Mouse (Mus musculus): ENCODE results near the gene Vcl.
A peak's percentile ranks its signal among the peaks of the same experiment; 100 is the strongest.

The Vcl gene

DNA sequence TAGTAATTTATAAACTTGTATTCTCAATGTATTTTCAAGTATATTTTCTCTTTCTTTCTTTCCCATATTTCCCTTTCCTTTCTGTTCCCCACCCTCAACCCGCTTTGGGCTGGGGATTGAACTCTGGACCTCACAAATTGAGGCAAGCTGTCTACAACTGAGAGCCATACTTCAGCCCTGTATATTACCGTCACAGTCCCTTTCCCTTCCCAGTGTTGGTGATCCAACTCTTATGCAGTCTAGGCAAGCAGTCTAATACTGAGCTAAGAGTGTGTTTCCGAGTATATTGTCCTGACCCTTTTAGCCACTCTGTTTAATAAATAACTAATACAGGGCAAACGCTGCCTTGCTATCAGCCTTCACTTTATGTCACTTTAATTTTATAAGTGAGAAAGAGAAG lies 70.4 kb downstream of the Vcl start:
- DNase-seq (ENCODE audit: low read depth, low spot score) = no peak

DNA sequence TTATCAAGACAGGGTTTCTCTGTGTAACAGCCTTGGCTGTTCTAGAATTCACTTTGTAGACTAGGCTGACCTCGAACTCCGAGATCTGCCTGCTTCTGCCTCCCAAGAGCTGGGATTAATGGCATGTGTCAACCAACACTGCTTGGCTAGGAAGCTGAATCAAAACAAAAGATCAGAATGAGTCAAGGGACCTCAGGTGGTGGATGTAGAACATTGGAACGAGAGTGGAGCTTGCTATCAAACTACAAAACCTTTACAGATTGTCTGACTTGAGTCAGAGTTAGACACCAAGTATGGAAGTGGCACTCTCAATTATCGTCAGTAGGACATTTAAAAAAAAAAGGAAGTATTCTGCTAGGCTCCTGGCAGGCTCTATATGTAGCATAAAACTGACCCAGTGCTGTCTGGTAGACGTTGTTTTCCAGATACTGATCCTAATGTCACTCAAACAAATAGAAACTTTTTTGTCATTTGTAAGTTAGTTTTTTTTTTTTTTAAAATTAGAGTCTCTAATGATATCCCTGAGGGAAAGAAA lies 84.7 kb downstream of the Vcl start:
- DNase-seq (ENCODE audit: low read depth, low spot score) = no peak

DNA sequence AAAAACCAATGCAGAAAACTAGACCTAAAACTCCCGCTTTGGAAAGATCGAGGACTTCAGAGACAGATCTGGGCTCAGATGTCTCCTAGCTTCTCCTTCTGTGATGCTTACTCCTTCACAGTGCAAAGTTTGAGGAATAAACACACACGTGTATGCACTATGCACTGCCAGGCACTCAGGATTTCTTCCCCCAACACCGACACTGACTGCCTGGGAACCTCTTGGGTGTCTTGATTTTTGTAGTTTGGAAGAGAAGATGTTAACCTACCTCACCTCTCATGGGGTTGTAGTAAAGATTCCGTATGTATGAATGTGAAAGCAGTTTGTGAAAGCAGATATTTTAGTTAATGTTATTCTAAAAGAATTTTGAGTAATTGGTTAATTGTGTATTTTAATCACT lies 88.7 kb downstream of the Vcl start:
- no peak for DNase-seq (ENCODE audit: low read depth, low spot score)

DNA sequence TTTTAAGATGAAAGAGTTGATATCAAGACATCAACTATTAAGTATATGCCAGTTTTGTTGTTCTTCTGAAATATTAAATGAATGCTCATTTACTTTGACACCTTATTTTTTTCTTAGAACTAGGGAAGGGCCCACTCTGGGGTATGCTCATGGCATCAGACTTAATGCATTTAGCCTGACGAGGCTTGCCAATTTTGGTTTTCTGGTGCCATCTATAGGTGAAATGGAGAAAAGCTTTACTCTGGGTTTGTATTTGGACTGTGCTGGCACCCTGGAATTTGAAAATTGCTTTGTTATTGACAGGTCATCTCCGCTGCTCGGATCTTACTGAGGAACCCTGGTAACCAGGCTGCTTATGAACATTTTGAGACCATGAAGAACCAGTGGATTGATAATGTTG lies 89.8 kb downstream of the Vcl start:
- peak; percentile 37 for DNase-seq (ENCODE audit: low read depth, low spot score)

DNA sequence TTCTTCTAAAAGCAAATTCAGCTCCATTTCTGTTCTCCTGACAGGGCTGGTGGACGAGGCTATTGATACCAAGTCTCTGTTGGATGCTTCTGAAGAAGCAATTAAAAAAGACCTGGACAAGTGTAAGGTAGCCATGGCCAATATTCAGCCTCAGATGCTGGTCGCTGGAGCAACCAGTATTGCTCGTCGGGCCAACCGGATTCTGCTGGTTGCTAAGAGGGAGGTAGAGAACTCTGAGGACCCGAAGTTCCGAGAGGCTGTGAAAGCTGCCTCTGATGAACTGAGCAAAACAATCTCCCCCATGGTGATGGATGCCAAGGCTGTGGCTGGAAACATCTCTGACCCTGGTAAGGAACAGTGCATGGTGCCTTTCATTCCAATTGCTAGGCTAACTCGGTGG lies 91.2 kb downstream of the Vcl start:
- DNase-seq (ENCODE audit: low read depth, low spot score) = no peak

DNA sequence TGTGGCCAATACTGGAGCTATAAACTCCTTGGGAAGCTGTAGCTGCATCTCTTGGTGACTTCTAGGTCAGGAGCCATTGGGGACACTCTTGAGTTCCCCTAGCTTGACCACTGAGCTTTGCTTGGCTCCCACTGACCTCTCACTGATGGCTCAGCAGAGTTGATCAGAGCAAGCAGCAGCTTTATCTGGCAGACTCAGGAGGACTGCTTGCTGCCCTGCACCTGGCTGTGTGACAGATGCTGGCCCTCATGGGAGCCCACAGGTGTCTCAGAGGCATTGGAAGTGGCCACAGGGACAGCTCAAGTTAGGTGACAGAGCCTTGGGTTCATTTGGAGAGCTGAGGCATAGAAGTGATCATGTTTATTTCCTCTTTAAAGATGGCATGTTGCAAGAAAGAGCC lies 98.3 kb downstream of the Vcl start:
- DNase-seq (ENCODE audit: low read depth, low spot score) = no peak

DNA sequence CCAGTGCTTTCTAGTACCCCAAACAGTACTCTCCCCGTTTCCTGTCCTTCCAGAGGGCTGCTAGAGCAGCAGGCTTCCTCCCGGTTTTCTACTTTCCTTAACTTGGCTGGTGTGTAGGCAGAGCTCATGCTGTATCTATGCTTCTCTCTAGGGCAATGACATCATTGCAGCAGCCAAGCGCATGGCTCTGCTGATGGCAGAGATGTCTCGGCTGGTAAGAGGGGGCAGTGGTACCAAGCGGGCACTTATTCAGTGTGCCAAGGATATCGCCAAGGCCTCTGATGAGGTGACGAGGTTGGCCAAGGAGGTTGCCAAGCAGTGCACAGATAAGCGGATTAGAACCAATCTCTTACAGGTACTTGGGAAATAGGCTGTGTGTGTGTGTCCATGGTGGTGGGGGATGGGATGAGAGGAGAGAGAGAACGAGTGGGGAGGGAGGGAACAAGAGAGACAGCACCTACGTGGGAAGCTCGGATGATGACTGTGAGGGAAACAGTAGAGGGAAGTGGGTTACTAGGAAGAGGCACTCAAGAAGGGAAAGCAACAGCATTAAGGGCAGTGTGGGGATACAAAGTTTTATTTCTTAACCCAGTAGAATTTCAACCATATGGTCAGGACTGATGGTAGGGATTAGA lies 99.9 kb downstream of the Vcl start:
- no peak for DNase-seq (ENCODE audit: low read depth, low spot score)

DNA sequence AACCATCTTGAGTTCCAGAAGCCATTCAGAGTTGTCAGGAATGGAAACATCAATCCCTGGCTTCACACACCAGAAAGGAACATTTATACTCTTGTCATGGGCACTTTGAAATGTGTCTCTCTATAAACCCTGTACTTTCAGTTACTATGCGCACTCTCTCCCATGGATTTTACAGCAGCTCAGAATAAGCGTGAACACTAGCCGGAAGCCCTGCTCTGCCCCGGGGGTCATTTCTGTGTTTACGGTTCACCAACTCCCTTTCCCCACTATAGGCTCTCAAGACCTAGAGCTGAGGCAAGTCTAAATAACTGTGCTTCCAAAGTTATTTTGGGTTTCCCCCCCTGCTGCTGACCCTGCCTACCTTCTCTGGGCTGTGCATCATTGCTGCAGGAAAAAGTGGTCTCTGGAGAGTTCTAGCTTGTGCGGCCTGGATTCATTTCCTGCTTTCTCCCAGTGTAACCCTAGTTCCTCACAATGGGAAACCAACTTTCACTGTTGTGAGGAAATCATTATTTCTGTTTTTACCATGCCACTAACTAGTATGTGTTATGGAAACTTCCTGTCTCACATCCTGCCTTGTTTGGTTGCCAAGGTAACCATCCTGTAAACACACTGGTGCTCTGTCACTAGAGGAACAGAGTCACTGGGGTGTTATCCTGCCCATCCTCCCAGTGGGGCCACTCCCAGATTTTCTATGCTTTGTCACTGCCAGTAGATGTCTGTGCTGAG lies 102.7 kb downstream of the Vcl start:
- DNase-seq (ENCODE audit: low read depth, low spot score) = peak; percentile 67

DNA sequence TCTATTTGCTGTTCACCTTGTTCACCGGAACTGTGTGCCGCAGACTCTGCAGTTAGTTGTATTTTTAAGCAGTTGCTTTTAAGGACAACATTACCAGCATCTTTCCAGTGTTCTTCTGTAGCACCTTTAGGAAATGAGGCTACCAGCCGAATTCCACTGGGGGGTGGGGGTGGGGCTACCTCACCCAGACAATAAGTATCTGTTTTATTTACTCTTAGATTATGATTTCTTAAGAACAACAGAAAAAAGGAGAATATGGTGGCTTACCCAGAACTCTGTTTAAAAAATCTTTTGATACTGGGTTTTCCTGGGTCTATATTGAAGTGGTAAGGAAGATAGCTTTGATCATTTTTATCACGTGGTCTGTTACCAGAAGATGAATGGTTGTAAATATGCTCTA lies 105.1 kb downstream of the Vcl start:
- no peak for DNase-seq (ENCODE audit: low read depth, low spot score)

DNA sequence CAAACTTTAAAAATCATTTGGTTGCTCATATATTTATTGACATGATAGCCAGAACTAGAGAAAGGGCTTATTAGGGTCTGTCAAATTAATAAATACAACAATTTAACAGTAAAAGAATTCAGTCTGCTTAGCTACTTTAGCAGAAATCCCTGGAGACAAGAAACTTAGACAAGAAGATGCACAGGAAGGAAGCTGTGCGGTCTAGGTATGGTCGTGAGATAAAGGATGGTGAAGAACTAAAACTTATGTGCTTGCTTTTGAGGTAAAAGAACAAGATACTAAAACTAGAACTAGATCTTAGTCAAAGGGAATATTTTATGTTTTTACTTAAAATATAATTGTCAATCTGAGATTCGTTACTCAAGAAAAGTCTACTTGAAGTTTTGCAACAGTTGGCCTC lies 105.6 kb downstream of the Vcl start:
- no peak for DNase-seq (ENCODE audit: low read depth, low spot score)

DNA sequence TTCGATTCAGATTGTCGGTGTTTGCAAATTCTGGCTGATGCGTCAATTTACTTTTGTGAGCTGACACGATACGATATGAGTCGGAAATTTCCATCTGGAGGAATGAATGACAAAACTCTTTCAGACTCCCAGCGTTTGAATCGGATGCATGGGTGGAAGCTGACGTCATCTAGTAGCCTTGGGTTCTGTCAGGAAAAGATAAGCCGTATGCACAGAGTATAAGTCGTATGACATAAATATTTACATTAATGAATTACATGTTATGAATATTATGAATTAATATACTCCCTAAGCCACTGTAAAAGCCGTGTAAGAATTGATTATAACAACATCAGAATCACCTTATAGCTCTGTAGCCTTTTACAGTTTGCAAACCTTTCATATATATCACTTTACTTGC lies 109.9 kb downstream of the Vcl start:
- DNase-seq (ENCODE audit: low read depth, low spot score) = no peak

DNA sequence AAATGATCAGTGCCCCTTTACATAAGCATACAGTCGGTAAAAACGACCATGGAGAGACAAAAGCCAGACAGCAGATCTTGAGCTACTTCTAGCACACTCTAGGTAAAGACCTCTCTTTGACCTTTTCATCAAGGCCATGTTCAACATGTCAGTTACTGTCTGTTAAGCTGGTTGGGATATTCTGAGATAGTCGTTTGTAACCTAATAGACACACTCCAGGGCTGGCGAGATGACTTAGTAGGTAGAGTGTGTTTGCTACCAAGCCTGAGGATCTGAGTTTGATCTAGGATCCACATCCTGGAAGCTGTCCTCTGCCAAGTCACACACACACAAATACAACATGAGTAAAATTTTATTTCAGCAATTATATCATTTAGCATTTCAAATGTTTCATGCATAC lies 110.4 kb downstream of the Vcl start:
- DNase-seq (ENCODE audit: low read depth, low spot score) = no peak

DNA sequence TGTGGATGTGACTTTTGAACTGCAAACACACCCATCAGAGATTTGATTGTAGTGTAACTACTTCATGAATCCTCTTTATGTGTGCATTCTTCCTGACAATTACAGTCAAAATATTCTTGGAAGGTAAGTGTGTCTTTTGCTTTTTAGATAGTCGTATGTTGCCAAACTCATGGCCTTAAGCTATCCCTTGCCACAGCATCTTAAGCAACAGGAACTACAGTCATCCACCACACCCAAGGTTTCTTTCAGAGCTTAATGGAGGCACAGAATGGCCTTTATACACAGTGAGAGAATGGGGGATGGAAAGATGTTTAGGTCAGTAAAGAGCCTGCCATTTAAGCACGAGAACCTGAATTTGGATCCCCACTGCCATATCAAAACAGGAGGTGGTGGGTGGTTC lies 118.6 kb downstream of the Vcl start:
- no peak for DNase-seq (ENCODE audit: low read depth, low spot score)

DNA sequence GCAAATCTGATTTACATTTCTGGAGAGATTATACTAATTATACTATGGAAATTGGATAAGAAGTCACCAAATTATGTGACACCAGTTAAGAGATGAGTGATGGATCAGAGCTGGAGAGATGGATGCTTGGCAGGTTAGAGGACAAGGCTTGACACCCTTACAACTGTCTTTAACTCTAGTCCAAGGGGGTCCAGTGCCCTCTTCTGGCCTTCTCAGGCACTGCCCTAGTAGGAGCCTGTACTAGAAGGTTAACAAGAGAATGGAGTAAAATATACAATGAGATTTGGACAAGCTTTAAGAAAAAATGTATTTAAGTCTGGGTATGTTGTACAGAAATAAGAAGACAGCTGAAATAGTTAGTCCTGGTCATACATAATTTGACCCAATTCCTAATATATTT lies 119.7 kb downstream of the Vcl start:
- DNase-seq (ENCODE audit: low read depth, low spot score) = peak; percentile 34

DNA sequence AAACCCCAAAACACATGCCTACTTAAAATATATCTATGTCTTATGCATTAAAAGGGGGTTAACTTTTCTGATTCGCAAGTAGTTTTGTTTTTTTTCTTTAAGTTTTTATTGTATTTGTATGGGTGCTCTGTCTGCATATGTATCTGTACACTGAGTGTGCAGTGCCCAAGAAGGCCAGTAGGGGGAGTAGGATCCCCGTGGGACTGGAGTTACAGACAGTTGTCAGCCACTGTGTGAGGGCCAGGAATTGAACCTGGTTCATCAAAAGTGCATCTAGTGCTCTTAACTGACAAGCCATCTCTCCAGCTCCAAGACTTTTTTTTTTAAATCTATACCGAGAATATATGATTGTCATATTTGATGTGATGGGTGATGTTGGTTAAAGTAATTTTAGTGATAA lies 121.5 kb downstream of the Vcl start:
- DNase-seq (ENCODE audit: low read depth, low spot score) = peak; percentile 39

DNA sequence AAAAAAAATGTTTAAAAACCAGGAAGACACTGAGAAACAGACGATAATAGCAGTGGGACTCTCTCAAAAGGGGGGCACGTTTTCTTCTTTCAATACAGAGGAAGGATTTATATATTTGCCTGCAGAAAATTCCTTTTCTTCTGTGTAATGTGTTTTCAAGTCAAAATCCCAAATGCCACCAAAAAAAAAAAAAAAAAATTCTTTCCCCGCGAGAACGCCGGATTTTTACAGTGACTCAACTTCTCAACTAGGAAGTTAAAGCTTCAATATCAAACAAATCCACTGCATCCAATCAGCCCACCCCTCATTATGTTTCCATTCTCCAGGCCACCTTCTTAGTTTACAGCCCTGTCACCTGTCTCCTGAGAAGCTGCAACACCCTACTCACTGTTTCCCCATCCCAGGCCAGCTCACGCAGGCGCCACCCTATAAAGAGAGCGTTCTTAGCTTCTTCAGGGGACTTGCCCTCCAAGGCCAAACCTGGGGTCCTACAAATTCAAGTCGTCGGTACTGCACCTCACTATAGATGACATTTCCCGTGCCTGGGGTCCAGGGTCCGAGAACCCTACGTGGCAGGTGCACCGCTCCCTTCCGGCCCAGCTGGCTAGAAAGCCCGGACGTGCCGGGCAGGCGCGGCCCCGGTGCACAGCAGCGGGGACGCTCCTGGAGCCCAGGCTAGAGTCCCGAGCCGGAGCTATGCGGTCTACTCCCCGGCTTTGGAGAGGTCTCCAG lies 122.3 kb downstream of the Vcl start:
- no peak for DNase-seq (ENCODE audit: low read depth, low spot score)

DNA sequence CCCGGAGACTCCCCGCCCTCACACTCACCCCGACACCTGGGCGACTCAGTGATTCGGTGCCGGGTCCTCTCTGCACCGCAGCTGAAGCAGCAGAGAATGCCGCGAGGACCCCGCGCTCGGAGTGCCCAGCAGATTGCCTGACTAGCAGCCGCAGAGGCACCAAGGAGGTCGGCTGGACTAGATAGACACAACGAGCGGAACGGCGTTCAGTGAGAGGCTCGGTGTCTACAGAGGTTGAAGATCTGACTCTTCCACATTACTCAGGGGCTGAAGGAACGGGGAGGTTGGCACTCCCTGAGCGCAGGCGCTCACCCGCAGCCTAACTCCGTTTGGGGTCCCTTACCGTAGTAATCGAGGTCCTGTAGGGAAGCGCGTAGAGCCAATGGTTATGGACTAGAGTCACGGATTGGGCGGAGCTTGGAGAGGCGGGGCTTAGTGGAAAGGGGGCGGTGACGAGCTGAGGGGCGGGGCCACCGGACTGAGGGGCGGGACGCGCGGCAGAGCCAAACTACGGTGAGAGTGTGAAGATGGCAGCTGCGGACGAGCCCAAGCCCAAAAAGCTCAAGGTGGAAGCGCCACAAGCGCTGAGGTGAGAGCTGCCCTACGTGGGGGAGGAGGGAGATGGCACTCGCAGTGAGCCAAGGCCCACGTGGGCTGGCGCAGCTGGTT lies 123.0 kb downstream of the Vcl start, which contains the start of the genes Ap3m1 and Adk:
Gene Ap3m1 (minus strand): TSS at position 397 of the 669 bp plus-strand sequence.
Gene Adk (plus strand): TSS at position 463 of the 669 bp plus-strand sequence.
- peak; percentile 96 for DNase-seq (ENCODE audit: low read depth, low spot score)

DNA sequence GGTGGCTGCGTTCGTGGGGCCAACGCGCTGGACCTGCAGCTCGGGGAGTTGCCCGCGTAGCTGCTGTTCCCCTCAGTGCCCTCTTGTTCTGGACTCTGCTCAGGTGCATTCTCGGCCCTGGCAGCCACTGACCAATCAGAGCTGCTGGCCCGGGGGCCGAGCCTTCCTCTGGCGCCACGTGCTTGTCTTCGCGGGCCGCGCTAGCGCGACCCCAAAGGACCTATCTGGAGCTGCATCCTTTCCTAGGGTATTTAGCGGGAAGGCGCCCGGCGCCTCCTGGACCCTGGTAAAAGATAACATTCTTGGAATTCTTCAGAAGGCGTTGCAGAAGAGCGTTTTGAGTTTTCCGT lies 123.6 kb downstream of the Vcl start:
- peak; percentile 89 for DNase-seq (ENCODE audit: low read depth, low spot score)

DNA sequence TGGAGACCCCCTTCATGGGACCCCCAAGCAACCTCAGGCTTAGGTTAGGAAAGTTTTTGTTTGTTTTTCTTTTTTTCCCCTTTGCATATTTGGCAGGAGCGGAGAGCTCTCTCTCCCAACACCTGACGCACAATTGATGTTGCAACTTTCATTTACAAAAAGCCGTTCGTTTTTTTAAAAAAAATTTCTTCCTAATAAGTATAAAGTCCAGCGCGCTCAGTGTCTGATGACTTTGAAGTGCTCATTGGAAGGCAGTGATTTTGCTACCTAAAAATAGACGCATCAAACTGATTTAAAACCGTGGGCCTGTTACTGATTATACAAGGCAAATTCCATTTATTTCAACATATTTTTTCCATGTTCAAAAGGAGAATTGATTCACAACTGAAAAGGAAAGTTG lies 124.0 kb downstream of the Vcl start:
- no peak for DNase-seq (ENCODE audit: low read depth, low spot score)

DNA sequence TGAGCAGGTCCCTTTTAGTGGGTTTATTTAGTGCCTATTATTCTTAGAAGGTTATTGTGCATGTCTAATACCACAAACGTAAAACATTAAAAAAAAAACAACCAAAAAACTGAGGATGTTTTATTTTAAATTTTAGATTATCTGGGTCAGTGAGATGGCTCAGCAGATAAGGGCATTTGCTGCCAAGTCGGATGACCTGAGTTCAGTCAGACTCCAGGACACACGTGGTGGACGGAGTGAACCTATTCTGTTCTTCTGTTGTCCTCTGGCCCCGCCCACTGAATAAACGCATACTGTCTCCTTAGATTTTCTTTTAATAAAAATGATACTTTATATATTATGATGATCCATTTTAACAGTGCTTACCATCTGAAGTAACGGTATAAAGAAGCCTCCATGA lies 124.4 kb downstream of the Vcl start:
- DNase-seq (ENCODE audit: low read depth, low spot score) = no peak

DNA sequence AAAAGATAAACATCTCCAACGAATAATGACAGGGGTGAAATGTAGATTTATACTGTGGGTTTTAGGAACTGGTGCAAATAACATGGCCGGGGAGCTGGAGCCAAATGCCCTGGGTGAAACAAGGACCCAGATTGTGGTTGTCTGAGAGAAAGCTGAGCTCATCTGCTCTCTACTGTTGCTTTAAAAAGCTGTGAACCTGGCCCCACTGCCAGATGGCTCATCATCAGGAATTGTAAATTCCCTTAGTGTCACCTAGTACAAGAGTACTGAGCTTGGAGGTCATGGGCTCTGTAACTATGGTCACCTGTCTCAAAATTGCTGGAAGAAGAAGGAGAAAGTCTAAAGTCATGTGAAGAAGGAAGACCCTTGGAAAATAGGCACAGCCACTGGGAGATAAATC lies 129.8 kb downstream of the Vcl start:
- no peak for DNase-seq (ENCODE audit: low read depth, low spot score)

Data from mesoderm, embryonic 11.5 days (tissue).